In the genomic region with DNA sequence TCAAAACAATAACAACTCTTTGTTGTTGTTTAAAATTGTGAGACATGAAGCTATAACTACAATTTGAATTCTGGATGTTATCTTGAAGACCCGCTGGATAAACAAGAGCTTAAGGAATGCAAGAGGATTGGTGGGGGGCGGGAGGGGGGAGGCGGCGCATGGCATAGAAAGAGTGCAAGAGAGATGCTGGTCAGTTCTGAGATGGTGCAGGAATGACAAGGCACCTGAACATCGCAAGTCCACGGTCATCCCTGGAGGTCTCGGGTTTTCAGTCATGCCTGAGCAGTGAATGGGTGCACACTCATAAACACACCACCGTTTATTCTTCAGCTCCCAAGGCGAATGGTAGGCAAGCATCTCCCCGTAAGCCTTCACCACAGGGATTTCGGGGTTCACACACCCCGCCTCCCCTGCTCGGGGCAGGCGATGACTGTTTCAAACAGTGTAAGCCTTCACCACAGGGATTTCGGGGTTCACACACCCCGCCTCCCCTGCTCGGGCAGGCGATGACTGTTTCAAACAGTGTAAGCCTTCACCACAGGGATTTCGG, we compare ENCODE assay signal across 8 mouse cellular contexts. TPM values are rescaled to one million over a fixed set of nuclear protein-coding genes. Genes with fewer than 3 reads are reported as not detected.
DNase-seq lines count a peak whose midpoint lies in the region; ATAC-seq and TF ChIP-seq lines count a peak whose summit lies in the region.

No protein-coding gene starts in this region.

- TF ChIP-seq CTCF in kidney, adult 2 months (conservative IDR thresholded peaks at IDR 0.05; ENCODE audit: insufficient read depth, insufficient read length, low read depth, low read length) = no peak
- no peak for TF ChIP-seq CTCF in midbrain, postnatal 0 days (IDR thresholded peaks at IDR 0.05)

- peak overlapping the region; percentile 71 for H3K4me2 ChIP-seq in hindbrain, embryonic 13.5 days
- H3K4me2 ChIP-seq in midbrain, postnatal 0 days (ENCODE audit: low read depth, low read length, poor library complexity, severe bottlenecking) = peak overlapping the region; percentile 61

- no peak for TF ChIP-seq POLR2A in kidney, adult 2 months (IDR thresholded peaks at IDR 0.05; ENCODE audit: low read depth, low read length)

- whole genome bisulfite sequencing in kidney, adult 2 months = 6% methylated on average over 19 of the region's 19 CpGs
- under 1% methylated on average over 19 of the region's 19 CpGs for WGBS in hindbrain, embryonic 13.5 days
- 0% methylated on average over 19 of the region's 19 CpGs for WGBS in midbrain, postnatal 0 days

- peaks cover 3% of the 10 kb centered on the region for H3K4me1 ChIP-seq in kidney, adult 2 months (ENCODE audit: control insufficient read depth, insufficient read depth, low read length)
- H3K4me1 ChIP-seq in hindbrain, embryonic 13.5 days (replicated peaks) = peaks cover 13% of the 10 kb centered on the region; the same call in 1 of the 2 replicates
- 0 out of 2 replicates have a peak, but pooled peaks cover 3% of the 10 kb centered on the region for H3K4me1 ChIP-seq in midbrain, postnatal 0 days (ENCODE audit: insufficient read depth, low read length)

- H3K4me3 ChIP-seq in kidney, adult 2 months (ENCODE audit: insufficient read depth, low read depth, low read length) = peak overlapping the region; percentile 72
- peak overlapping the region; percentile 82 for H3K4me3 ChIP-seq in hindbrain, embryonic 13.5 days
- peak overlapping the region; percentile 56 for H3K4me3 ChIP-seq in midbrain, postnatal 0 days (ENCODE audit: low read depth, low read length)

- H3K27me3 ChIP-seq in kidney, adult 2 months (replicated peaks; ENCODE audit: control insufficient read depth, insufficient read depth, low read length) = no peaks in the 10 kb centered on the region
- H3K27me3 ChIP-seq in hindbrain, embryonic 13.5 days = no peaks in the 10 kb centered on the region
- H3K27me3 ChIP-seq in midbrain, postnatal 0 days (ENCODE audit: insufficient read depth, low read length) = no peaks in the 10 kb centered on the region

- peak overlapping the region; percentile 89 for H3K9ac ChIP-seq in hindbrain, embryonic 13.5 days
- H3K9ac ChIP-seq in midbrain, postnatal 0 days (replicated peaks; ENCODE audit: low read length, poor library complexity, severe bottlenecking) = peak overlapping the region; percentile 85

- DNase-seq in kidney, adult 2 months = no peak
- DNase-seq in kidney, postnatal 25 days = no peak
- DNase-seq in cerebellum, postnatal 25 days = peak; percentile 43 to 55
- peak; percentile 10 for DNase-seq in midbrain, postnatal 0 days (ENCODE audit: low spot score)
- no peak for DNase-seq in spleen, postnatal 36 days (ENCODE audit: low spot score in 2 of 2)
- DNase-seq in T-cell, adult 2 months (ENCODE audit: low spot score) = no peak

- no peaks in the 10 kb centered on the region for H3K36me3 ChIP-seq in kidney, adult 2 months (ENCODE audit: control insufficient read depth, insufficient read depth, low read length)
- no peaks in the 10 kb centered on the region for H3K36me3 ChIP-seq in hindbrain, embryonic 13.5 days
- H3K36me3 ChIP-seq in midbrain, postnatal 0 days (ENCODE audit: insufficient read depth, low read length) = no peaks in the 10 kb centered on the region

- H3K9me3 ChIP-seq in hindbrain, embryonic 13.5 days = no peaks in the 10 kb centered on the region
- H3K9me3 ChIP-seq in midbrain, postnatal 0 days (ENCODE audit: low read length) = no peaks in the 10 kb centered on the region

- H3K27ac ChIP-seq in kidney, adult 2 months (ENCODE audit: insufficient read depth, low read depth, low read length) = no peak overlapping the region
- peak overlapping the region; percentile 90; the same call in 1 of the 2 replicates for H3K27ac ChIP-seq in hindbrain, embryonic 13.5 days
- H3K27ac ChIP-seq in midbrain, postnatal 0 days (ENCODE audit: low read depth, low read length) = peak overlapping the region; percentile 69

- peak; percentile 30 for ATAC-seq in hindbrain, embryonic 13.5 days (ENCODE audit: low FRiP score)
- peak; percentile 15 for ATAC-seq in midbrain, postnatal 0 days (ENCODE audit: low FRiP score)
- no peak for ATAC-seq in erythroid progenitor cell, adult 5-6 weeks (replicated peaks; ENCODE audit: low FRiP score, poor library complexity, severe bottlenecking)

RNA-seq across cellular contexts. Expression of gene Dnm3, which starts 1.2 kb away (rescaled TPM):
- 6.5 and 8.2 TPM in 2 replicates for polyA plus RNA-seq in kidney, adult 2 months (2012; rRNA removed)
- 47.8 and 48.5 TPM in 2 replicates for polyA plus RNA-seq in hindbrain, embryonic 13.5 days (2015; fragmentation: Nextera tagmentation; extraction: Ambion mirVana)
- 88.5 and 108 TPM in 2 replicates for total RNA-seq in midbrain, postnatal 0 days (2014; rRNA removed)
- polyA plus RNA-seq in midbrain, postnatal 0 days (2015; fragmentation: Nextera tagmentation; extraction: Ambion mirVana) = 55.8 and 67.0 TPM in 2 replicates
- not detected in 2 replicates for total RNA-seq in erythroid progenitor cell, adult 5-6 weeks (2015; ENCODE audit: low replicate concordance)
- not detected in 2 replicates for total RNA-seq in erythroid progenitor cell, adult 5-6 weeks (2017; ENCODE audit: low replicate concordance)

Comparison
In these comparisons a context has a peak if more than half of its experiments do, and no peak if none do; other contexts are left out.
1. DNase-seq: peak in cerebellum, postnatal 25 days (2 of 2) and midbrain, postnatal 0 days (single experiment); none in kidney, adult 2 months (single experiment), kidney, postnatal 25 days (0 of 2), spleen, postnatal 36 days (0 of 2) and T-cell, adult 2 months (single experiment).
2. Peak in every context shown above with its lines, with median percentiles within 50 percentile points of each other: H3K4me3 ChIP-seq.